Mouse (Mus musculus) adrenal gland, adult 18-20 months (tissue): ENCODE measurements around the gene Gm10663. TPM values are rescaled to one million over a fixed set of nuclear protein-coding genes. Genes with fewer than 3 reads are reported as not detected.

Experiments
- DNase-seq, 2 experiments: peaks; one replicate each; pipeline ENCODE4 v3.0.0; 2021 to 2022; ENCODE audit warnings: low spot score in 2 of 2
- long read RNA-seq, 2 experiments: library from polyadenylated mRNA; stranded (forward); transcript quantifications; one replicate each; pipeline ENCODE4 v2.0.0; 2021
- total RNA-seq, 2 experiments: library from RNA; stranded (reverse); gene quantifications; 1 replicate in 1 of 2; 2 replicates in 1 of 2; pipeline ENCODE4 v1.2.3; 2021

Gene Gm10663
- total RNA-seq: not detected
- long read RNA-seq, experiment 1: 0 reads
- long read RNA-seq, experiment 2: 0 reads

DNA sequence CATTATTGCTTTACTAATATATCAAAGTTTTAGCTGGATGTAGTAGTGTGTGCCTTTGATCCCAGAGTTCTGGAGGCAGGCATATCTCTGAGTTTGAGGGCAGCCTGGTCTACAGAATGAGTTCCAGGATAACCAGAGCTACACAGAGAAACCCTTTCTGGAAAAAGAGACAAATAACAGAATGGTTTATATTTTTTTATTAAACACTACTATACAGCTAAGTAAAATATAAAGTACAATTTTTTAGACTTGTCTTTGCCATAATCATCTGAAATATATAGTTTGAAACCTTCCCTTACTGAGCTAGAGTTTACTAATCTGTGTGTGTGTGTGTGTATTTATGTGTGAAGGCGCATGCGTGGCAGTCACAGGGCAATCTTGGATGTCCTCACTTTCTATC, at the start of gene Gm10663:
Gene Gm10663, plus strand, starts transcription at position 301 of the 400 bp plus-strand sequence.
- no peak for DNase-seq

DNA sequence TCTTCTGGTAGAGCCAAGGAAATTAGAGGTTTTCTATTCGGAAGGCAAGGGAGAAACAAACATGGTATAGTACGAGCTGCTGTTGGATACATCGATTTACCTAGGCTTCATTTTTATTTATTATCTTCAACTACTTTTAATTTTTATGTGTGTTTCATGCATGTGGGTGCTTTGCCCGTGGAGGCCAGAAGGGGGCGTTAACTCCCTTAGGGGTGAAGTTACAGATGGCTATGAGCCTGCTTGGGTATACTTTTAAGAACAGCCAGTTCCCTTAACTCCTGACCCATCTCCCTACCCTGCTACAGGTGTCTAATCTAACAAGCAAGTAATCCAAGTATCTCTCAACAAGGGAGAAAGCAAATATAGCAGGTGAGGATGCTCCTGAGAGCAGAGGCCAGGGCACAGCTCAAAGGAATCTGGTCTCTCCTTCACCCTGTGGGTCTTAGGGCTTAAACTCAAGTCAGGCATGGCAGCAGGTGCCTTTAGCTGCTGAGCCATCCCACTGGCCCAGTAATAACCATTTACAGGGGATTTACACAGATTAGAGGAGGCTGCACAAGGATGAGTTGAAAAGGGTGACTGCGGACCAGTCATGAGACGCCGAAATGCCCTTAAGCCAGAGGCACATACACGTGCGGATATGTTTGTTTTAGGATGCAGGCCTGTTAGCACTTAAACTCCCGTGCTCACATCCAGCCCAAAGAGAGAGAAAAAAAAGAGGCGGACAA, 45.7 kb upstream of the Gm10663 start:
- DNase-seq: no peak

DNA sequence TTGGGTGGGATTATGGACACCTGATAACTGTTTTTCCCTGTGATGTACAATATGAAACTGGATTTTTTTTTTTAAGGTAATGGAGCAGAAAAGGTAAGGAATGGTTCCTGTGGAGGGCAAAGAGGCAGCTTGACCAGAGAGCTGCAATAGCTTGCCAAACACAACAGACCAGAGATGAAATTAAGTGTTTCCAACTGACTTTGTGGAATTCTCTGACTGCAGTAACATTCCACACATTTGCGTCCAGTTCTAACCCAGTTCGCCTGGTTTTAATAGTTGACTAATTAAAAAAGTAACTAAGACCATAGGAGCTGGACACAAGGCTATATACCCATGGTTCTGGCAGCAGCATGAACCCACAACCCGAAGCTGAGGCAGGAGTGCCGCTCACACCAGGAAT, 45.1 kb upstream of the Gm10663 start:
- no peak for DNase-seq

GRCm38 (mm10) chr8:65030735-65031485, 43.9 kb upstream of the Gm10663 start:
- no peak for DNase-seq

DNA sequence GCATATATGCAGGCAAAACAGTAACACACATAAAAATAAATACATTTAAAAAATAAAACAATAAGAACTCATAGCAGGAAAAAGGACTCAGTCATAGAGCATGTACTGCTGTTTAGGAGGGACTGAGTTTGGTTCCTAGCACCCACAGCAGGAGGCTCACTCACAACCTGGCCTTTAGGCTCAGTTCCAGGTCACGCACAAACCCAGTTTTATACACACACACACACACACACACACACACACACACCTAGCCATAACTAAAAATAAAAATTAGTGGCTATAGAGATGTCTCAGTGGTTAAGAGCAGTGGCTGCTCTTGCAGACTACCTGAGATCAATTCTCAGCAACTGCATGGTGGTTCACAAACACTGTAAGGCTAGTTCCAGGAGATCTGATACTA, 42.7 kb upstream of the Gm10663 start:
- no peak for DNase-seq

DNA sequence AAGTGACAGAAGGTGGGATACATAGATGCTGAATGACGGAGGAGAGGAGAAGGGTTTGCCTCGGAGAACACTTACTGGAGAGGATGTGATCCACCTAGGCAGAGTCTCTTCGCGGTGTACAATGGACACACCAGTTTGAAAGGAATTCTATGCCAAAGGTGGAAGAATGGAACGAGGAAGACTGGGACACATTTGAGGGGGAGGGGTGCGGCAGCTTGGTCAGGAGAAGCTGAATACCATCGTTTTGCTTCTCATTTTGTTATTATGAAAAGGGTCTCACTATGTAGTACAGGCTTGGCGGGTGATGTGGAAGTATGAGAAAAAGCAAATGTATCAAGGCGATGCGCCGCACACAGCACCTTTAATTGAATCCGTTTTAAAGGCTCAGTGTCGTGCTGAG, 41.8 kb upstream of the Gm10663 start:
- no peak for DNase-seq

GRCm38 (mm10) chr8:65034136-65034535, 40.7 kb upstream of the Gm10663 start:
- no peak for DNase-seq

DNA sequence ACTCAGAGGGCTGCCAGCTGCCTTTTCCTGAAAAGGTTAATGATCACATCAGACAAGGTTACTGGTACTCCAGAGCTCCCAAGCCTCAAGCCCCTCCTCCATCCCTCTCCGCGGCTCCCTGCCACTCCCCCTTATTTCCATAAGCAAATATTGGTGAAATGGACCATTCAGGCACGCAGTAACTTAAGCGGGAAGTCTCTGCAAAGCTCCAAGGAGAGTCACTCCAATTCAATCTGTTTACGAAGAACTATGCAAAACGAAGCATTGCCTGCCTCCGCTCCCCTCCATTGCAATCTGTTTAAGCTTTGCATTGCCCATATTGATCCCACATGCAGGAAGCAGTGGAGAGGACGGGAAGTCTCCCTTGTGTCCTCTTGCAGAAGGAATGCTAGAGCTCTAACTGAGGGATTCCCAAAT, 37.7 kb upstream of the Gm10663 start, which contains the start of gene Apela:
Gene Apela, minus strand, starts transcription at position 220 of the 417 bp plus-strand sequence.
- DNase-seq: peak in 1 of 2 experiments; percentile 2

DNA sequence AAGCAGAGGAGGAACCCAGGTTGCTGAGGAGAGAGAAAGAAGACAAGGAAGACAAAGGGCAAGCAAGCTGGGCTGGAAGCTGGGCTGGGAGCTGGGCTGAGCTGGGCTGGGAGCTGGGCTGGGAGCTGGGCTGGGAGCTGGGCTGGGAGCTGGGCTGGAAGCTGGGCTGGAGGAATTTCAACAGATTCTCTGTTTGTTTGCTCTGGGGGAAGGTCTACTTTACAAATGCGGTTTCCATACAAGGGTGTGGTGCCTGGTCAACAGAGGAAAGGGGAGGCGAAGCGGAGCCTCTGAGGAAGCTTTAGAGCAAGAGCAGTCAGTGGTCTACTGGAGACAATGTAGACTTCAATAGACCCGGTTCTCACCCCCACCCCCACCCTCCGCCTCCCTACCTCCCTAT, 28.3 kb upstream of the Gm10663 start:
- no peak for DNase-seq

DNA sequence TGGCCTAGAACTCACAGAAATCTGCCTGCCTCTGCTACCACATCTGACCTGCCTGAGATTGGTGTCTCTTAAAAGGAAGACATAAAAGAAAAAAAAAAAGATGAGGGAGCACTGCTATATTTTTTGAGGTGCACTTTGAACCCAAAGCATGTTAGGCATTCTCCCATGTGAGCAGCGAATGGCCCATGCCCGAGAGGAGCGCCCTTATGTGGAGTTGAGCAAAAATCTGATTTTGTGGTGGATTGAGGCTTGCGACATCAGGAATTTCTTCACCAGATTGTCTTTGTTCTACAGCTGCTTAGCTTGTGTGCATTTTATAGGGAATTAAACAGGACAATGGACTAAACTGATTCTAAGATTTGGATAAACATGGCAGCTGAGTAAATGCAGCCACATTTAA, 27.6 kb upstream of the Gm10663 start:
- no peak for DNase-seq

GRCm38 (mm10) chr8:65047801-65048200, 27.0 kb upstream of the Gm10663 start:
- no peak for DNase-seq

DNA sequence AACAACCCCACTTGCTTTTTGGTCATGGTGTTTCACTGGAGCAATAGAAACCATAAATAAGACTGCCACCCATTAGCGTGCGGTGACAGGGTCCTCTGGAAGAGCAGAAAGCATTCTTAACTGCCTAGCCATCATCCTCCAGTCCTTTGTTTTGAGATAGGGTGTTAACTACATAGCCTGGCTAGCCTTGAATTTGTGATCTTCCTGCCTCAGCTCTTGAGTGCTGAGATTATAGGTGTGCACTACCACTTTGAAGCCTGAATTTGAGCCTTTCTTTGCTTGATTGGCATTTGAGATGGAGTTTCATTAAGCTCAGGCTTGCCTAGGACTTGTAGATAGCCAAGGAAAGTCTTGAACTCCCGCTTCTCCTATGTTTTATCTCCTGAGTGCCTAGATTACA, 21.3 kb upstream of the Gm10663 start:
- DNase-seq: no peak

GRCm38 (mm10) chr8:65053968-65054367, 20.9 kb upstream of the Gm10663 start:
- no peak for DNase-seq

GRCm38 (mm10) chr8:65056722-65057121, 18.1 kb upstream of the Gm10663 start:
- DNase-seq: no peak

- no peak for DNase-seq
Observed at GRCm38 (mm10) chr8:65062195-65062594, 12.6 kb upstream of the Gm10663 start.

- no peak for DNase-seq
Observed at GRCm38 (mm10) chr8:65064071-65064470, 10.8 kb upstream of the Gm10663 start.

DNA sequence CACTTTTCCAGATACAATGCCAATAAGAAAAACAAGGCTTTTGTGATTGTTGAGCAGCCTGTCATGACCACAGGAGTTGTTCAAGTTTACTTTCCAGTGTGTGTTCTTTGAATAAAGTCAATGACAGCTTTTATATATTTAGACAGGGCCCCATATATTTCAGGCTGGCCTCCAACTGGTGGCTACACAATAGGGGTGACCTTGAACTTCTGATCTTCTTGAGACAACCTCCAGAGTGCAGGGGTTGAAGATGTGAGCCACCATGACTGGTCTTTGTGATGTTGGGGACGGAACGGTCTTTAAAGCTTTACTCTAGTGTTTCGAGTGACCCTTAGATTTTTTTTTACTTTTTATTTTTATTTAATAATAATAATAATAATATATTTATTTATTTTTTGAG, 9.2 kb upstream of the Gm10663 start:
- DNase-seq: no peak

DNA sequence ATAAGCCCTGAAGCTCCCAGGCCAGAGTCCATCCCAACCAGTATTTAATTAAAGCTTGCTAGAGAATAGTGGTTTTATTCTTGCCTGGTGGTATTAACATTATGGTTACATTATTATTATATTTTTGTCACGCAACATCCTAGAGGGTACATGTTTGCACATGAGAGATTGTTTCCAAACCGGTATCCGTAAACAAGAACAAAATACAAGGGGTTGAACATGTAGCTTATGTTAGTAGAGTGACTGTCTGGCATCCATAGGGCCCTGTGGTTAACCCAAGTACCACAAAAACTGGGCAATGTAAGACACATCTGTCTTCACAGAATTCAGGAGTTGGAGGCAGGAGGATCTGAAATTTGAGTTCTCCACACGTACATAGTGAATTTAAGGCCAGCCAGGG, 7.8 kb upstream of the Gm10663 start:
- no peak for DNase-seq

DNA sequence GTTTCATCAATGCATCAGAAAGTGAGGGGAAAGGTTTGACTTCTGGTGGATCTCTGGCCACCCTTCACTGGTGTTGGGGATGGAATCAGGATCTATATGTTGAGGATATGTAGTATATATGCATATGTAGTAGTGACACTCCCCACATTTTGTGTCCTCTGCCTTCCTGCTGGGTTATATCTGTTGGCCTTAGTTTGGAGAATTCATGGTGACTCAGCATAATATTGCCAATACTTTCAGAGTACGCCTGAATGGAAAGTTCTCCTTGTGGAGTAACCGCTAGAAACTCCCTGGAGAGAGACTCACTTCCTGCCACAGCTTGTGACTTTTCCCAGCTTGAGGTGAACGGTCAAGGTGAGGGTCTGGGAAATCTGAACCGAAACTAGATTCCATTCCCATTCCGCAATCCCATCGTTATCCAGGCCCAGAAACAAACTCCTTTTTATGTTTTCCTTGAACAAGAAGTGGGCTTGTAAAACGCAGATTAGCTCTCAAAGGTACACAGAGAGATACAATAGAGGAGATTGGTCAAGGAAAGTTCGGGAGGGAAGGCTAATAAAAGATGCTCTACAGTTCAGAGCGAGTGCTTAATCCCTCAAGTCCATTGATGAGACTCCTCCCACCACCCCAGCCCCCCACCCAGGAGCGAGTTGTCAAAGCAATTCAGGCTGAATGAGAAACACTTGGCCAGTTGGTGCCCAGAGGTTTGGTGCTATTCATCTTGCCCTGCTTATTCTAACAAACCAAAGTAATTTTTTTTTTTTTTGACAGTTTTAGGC, 7.0 kb upstream of the Gm10663 start:
- no peak for DNase-seq

- no peak for DNase-seq
Observed at GRCm38 (mm10) chr8:65068473-65068819, 6.4 kb upstream of the Gm10663 start.

GRCm38 (mm10) chr8:65070996-65071395, 3.8 kb upstream of the Gm10663 start:
- no peak for DNase-seq

- peak in 1 of 2 experiments; percentile 7 for DNase-seq
Observed at GRCm38 (mm10) chr8:65080731-65081130, 5.9 kb downstream of the Gm10663 start.
